Mouse (Mus musculus): ENCODE measurements around the gene Copz2. TPM values are rescaled to one million over a fixed set of nuclear protein-coding genes. Genes with fewer than 3 reads are reported as not detected.

Copz2 gene
- polyA plus RNA-seq, 1 experiment from 2014 or later, result 22.2 TPM

DNA sequence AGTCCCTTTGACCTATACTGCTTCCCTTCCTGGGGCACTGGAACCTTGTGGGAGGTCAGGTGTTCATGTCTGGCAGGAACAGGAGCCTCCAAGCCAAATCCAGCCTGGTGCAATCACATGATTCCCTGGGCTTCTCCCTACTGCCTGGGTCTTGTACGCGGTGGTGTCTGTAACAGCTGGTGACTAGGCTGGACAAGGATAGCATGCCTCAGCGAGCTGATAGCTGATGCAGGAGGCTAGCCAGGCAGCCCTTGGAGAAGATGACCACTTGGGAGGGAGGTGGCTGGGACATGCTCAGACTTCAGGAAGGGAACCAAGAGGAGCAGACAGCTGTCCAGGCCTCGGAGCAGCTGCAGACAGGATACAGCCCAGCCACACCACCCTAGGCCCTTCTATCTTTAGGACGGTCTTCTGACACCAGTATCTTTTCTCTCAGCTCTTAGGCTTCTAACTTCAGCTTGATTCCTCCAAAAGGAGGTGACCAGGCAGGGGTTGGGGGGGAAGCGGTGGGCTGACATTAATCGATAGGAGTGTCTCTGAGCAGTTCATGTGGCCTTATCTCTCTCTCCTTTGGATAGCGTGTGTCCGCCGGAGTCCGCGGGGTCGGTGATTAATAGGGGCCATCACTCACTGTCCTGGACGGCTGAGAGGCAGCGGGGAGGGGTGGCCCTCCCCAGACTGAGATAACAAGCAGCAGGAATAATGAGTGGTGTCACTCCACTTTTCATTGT lies 56.9 kb downstream of the Copz2 start:
- Histone ChIP-seq H3K27ac (ENCODE audit: low read depth, low read length) (peak overlapping the region; percentile 63), H3K36me3 (ENCODE audit: control insufficient read depth, insufficient read depth, low read length) (peaks cover 9% of the 10 kb centered on the region), H3K9me3 (ENCODE audit: control insufficient read depth, low read length) (no peaks in the 10 kb centered on the region), H3K9ac (ENCODE audit: low read depth, low read length) (peak overlapping the region; percentile 52), H3K4me2 (ENCODE audit: low read length) (no peak overlapping the region), H3K4me1 (ENCODE audit: control insufficient read depth, insufficient read depth, low read depth, low read length) (peaks cover 37% of the 10 kb centered on the region), H3K27me3 (replicated peaks; ENCODE audit: control insufficient read depth, insufficient read depth, low read length) (no peaks in the 10 kb centered on the region), H3K4me3 (ENCODE audit: low read length) (no peak overlapping the region)
- ATAC-seq, result no peak
- WGBS, result 27% methylated on average over 15 of the region's 15 CpGs

DNA sequence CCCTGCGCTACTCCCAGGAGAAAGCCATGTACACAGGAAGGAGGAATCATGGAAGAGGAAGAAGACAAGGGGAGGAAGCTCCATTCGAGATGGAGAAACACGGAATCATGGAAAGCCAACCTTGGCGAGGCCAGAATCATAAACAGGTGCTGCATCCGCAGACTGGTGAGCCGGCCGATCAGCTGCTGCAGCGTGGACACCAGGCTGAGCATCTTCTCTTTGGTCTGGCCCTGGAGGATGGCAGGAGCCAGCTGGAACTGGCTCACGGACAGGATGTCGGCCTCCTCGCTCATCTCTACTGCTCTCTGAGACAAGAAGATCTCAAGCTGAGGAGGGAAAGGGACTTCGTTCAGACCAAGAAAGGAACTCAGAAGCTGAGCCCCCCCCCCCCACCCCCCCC lies 58.9 kb downstream of the Copz2 start:
- Histone ChIP-seq H3K27me3 (replicated peaks; ENCODE audit: control insufficient read depth, insufficient read depth, low read length) (no peaks in the 10 kb centered on the region), H3K36me3 (ENCODE audit: control insufficient read depth, insufficient read depth, low read length) (peaks cover 12% of the 10 kb centered on the region), H3K9me3 (ENCODE audit: control insufficient read depth, low read length) (no peaks in the 10 kb centered on the region), H3K27ac (ENCODE audit: low read depth, low read length) (no peak overlapping the region), H3K4me1 (ENCODE audit: control insufficient read depth, insufficient read depth, low read depth, low read length) (peaks cover 20% of the 10 kb centered on the region), H3K9ac (ENCODE audit: low read depth, low read length) (no peak overlapping the region), H3K4me3 (ENCODE audit: low read length) (no peak overlapping the region), H3K4me2 (ENCODE audit: low read length) (no peak overlapping the region)
- 78% methylated on average over 12 of the region's 12 CpGs for WGBS
- no peak for ATAC-seq

DNA sequence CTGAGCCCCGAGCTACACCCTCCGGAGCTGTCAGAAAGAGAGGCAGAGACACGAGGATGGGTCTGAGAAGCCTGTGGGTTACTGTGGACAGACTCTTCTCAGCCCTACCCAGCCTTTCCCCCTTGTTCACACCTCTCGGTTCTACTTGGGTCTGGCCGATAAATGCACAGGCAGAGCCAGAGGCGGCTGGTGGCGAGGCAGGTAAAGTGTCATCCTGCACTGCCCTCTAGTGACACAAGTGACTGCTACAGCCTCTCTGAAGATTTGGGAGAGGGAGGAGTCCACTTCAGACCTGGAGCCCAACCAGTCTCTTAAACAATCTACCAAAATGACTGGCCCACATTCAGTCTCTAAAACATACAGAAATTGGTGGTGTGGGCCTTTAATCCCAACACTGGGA lies 60.3 kb downstream of the Copz2 start:
- H3K4me2 ChIP-seq (ENCODE audit: low read length), result no peak overlapping the region
- no peak overlapping the region for H3K9ac ChIP-seq (ENCODE audit: low read depth, low read length)
- 23% methylated on average over 7 of the region's 7 CpGs for WGBS
- H3K27ac ChIP-seq (ENCODE audit: low read depth, low read length), result no peak overlapping the region
- H3K4me3 ChIP-seq (ENCODE audit: low read length), result no peak overlapping the region
- peaks cover 19% of the 10 kb centered on the region for H3K4me1 ChIP-seq (ENCODE audit: control insufficient read depth, insufficient read depth, low read depth, low read length)
- peaks cover 12% of the 10 kb centered on the region for H3K36me3 ChIP-seq (ENCODE audit: control insufficient read depth, insufficient read depth, low read length)
- H3K27me3 ChIP-seq (replicated peaks; ENCODE audit: control insufficient read depth, insufficient read depth, low read length), result no peaks in the 10 kb centered on the region
- H3K9me3 ChIP-seq (ENCODE audit: control insufficient read depth, low read length), result no peaks in the 10 kb centered on the region
- peak; percentile 74 for ATAC-seq

MicroRNA genes within 50 kb of the gene (microRNA counts, 519-probe panel; counts per million panel counts)
- microRNA mmu-miR-152, result 2,889 counts per million, percentile 78 among the panel's probes with 10 or more counts

Small RNAs within 50 kb of the gene (microRNA-seq; reads per million reads assigned to microRNA genes)
- 50.4 reads per million, percentile 41 among the genes with 10 or more reads in this experiment for gene Mir152

Other genes with a start within 250 kb of the Copz2 start
- gene Snx11, start 72.3 kb upstream of the Copz2 start, polyA plus RNA-seq (2015; fragmentation: Nextera tagmentation; extraction: Ambion mirVana), result 52.2 and 55.9 TPM in 2 replicates
- gene Cbx1, start 60.7 kb upstream of the Copz2 start, polyA plus RNA-seq (2015; fragmentation: Nextera tagmentation; extraction: Ambion mirVana), result 51.6 and 52.0 TPM in 2 replicates
- 83.3 and 86.9 TPM in 2 replicates for gene Nfe2l1, start 19.9 kb upstream of the Copz2 start, polyA plus RNA-seq (2015; fragmentation: Nextera tagmentation; extraction: Ambion mirVana)
- gene Cdk5rap3, start 66.6 kb downstream of the Copz2 start, polyA plus RNA-seq (2015; fragmentation: Nextera tagmentation; extraction: Ambion mirVana), result 81.2 and 84.8 TPM in 2 replicates
- 0.35 and 0.60 TPM in 2 replicates for gene Prr15l, start 78.2 kb downstream of the Copz2 start, polyA plus RNA-seq (2015; fragmentation: Nextera tagmentation; extraction: Ambion mirVana)
- gene Pnpo, start 94.1 kb downstream of the Copz2 start, polyA plus RNA-seq (2015; fragmentation: Nextera tagmentation; extraction: Ambion mirVana), result 36.2 and 37.3 TPM in 2 replicates
- 13.5 and 19.0 TPM in 2 replicates for gene Sp2, start 133.1 kb downstream of the Copz2 start, polyA plus RNA-seq (2015; fragmentation: Nextera tagmentation; extraction: Ambion mirVana)
- gene Sp6, start 163.5 kb downstream of the Copz2 start, polyA plus RNA-seq (2015; fragmentation: Nextera tagmentation; extraction: Ambion mirVana), result 0.32 and 0.35 TPM in 2 replicates
- gene Scrn2, start 180.1 kb downstream of the Copz2 start, polyA plus RNA-seq (2015; fragmentation: Nextera tagmentation; extraction: Ambion mirVana), result 14.5 and 16.8 TPM in 2 replicates
- gene Lrrc46, start 191.5 kb downstream of the Copz2 start, polyA plus RNA-seq (2015; fragmentation: Nextera tagmentation; extraction: Ambion mirVana), result 3.4 and 3.9 TPM in 2 replicates
- gene Mrpl10, start 191.7 kb downstream of the Copz2 start, polyA plus RNA-seq (2015; fragmentation: Nextera tagmentation; extraction: Ambion mirVana), result 63.4 and 66.9 TPM in 2 replicates
- gene Osbpl7, start 200.8 kb downstream of the Copz2 start, polyA plus RNA-seq (2015; fragmentation: Nextera tagmentation; extraction: Ambion mirVana), result 12.5 and 12.9 TPM in 2 replicates

All from hindbrain, embryonic 16.5 days (tissue).